8 mouse cellular contexts compared by ENCODE assay signal in genomic region chr17:4993840-4994503, GRCm38 (mm10). TPM values are rescaled to one million over a fixed set of nuclear protein-coding genes. Genes with fewer than 3 reads are reported as not detected.
DNase-seq lines count a peak whose midpoint lies in the region; ATAC-seq and TF ChIP-seq lines count a peak whose summit lies in the region.

Gene Arid1b (plus strand): TSS chr17:4994332.

- H3K4me2 ChIP-seq in CH12.LX (ENCODE audit: insufficient read depth, low read depth, poor library complexity, severe bottlenecking) = peak within 1 kb of the TSS; percentile 90
- H3K4me2 ChIP-seq in forebrain, embryonic 11.5 days (ENCODE audit: low read depth, low read length, severe bottlenecking) = peak within 1 kb of the TSS; percentile 67
- H3K4me2 ChIP-seq in heart, embryonic 15.5 days = peak within 1 kb of the TSS; percentile 76
- H3K4me2 ChIP-seq in liver, postnatal 0 days (ENCODE audit: low read depth, low read length) = peak within 1 kb of the TSS; percentile 78
- H3K4me2 ChIP-seq in neural tube, embryonic 13.5 days = peak within 1 kb of the TSS; percentile 69

- under 1% methylated on average over 57 of the region's 58 CpGs for WGBS in forebrain, embryonic 11.5 days
- under 1% methylated on average over 54 of the region's 58 CpGs for WGBS in heart, embryonic 15.5 days
- WGBS in liver, postnatal 0 days (ENCODE audit: insufficient replicate concordance) = under 1% methylated on average over 46 of the region's 58 CpGs
- under 1% methylated on average over 55 of the region's 58 CpGs for WGBS in neural tube, embryonic 13.5 days

- H3K27me3 ChIP-seq in CH12.LX (replicated peaks) = no peaks in the 10 kb centered on the region
- H3K27me3 ChIP-seq in forebrain, embryonic 11.5 days (ENCODE audit: control insufficient read depth, insufficient read depth, low read length) = peaks cover under 1% of the 10 kb centered on the region
- H3K27me3 ChIP-seq in heart, embryonic 15.5 days = no peaks in the 10 kb centered on the region
- no peaks in the 10 kb centered on the region for H3K27me3 ChIP-seq in liver, postnatal 0 days (ENCODE audit: insufficient read depth, low read length)
- no peaks in the 10 kb centered on the region for H3K27me3 ChIP-seq in neural tube, embryonic 13.5 days
- 0 out of 2 replicates have a peak, but pooled peaks cover 2% of the 10 kb centered on the region for H3K27me3 ChIP-seq in testis, adult 2 months (ENCODE audit: control insufficient read depth, insufficient read depth, low read length)

- TF ChIP-seq RAD21 in CH12.LX (IDR thresholded peaks at IDR 0.05; ENCODE audit: low read depth, low read length) = no peak

- H3K4me3 ChIP-seq in CH12.LX (replicated peaks in 1 of 3; ENCODE audit: low read depth in 2 of 3, low read length in 2 of 3, poor library complexity in 1 of 3) = peak within 1 kb of the TSS; percentile 62 to 100 (median 81)
- peak within 1 kb of the TSS; percentile 98 for H3K4me3 ChIP-seq in forebrain, embryonic 11.5 days (ENCODE audit: low read depth, low read length)
- peak within 1 kb of the TSS; percentile 97 for H3K4me3 ChIP-seq in heart, embryonic 15.5 days
- H3K4me3 ChIP-seq in liver, postnatal 0 days (ENCODE audit: low read depth, low read length) = peak within 1 kb of the TSS; percentile 98
- H3K4me3 ChIP-seq in neural tube, embryonic 13.5 days = peak within 1 kb of the TSS; percentile 98
- H3K4me3 ChIP-seq in testis, adult 2 months (ENCODE audit: control insufficient read depth, low read depth, low read length) = peak within 1 kb of the TSS; percentile 75

- no peak for TF ChIP-seq CTCF in CH12.LX (conservative IDR thresholded peaks at IDR 0.05 in 1 of 2, IDR thresholded peaks at IDR 0.05 in 1 of 2; ENCODE audit: low read depth in 2 of 2, low read length in 2 of 2)
- TF ChIP-seq CTCF in liver, postnatal 0 days (IDR thresholded peaks at IDR 0.05; ENCODE audit: low read depth) = no peak
- TF ChIP-seq CTCF in testis, adult 2 months (IDR thresholded peaks at IDR 0.05; ENCODE audit: control insufficient read depth, insufficient read depth, insufficient replicate concordance, low read depth, low read length) = no peak

- peak within 1 kb of the TSS; percentile 99 for H3K9ac ChIP-seq in CH12.LX (ENCODE audit: insufficient read depth, low read depth)
- peak within 1 kb of the TSS; percentile 100 for H3K9ac ChIP-seq in forebrain, embryonic 11.5 days (ENCODE audit: low read length)
- H3K9ac ChIP-seq in heart, embryonic 15.5 days = peak within 1 kb of the TSS; percentile 97
- H3K9ac ChIP-seq in liver, postnatal 0 days (replicated peaks) = peak within 1 kb of the TSS; percentile 98
- peak within 1 kb of the TSS; percentile 100 for H3K9ac ChIP-seq in neural tube, embryonic 13.5 days

- peak; percentile 75 for ATAC-seq in forebrain, embryonic 11.5 days (replicated peaks; ENCODE audit: low FRiP score)
- peak; percentile 77 for ATAC-seq in heart, embryonic 15.5 days (replicated peaks; ENCODE audit: insufficient number of reproducible peaks, insufficient read depth, low FRiP score, low read depth)
- peak; percentile 63 for ATAC-seq in liver, postnatal 0 days
- ATAC-seq in neural tube, embryonic 13.5 days (ENCODE audit: low read depth) = peak; percentile 78

- H3K4me1 ChIP-seq in CH12.LX (ENCODE audit: control insufficient read depth in 1 of 2, insufficient read depth in 2 of 2) = peaks cover 0 to 10% of the 10 kb centered on the region in 2 experiments; a peak in 2 of 4 replicates
- peaks cover 8% of the 10 kb centered on the region; the same call in 1 of the 2 replicates for H3K4me1 ChIP-seq in forebrain, embryonic 11.5 days (replicated peaks; ENCODE audit: control insufficient read depth, insufficient read depth, low read length)
- H3K4me1 ChIP-seq in heart, embryonic 15.5 days (replicated peaks) = peaks cover 13% of the 10 kb centered on the region
- H3K4me1 ChIP-seq in liver, postnatal 0 days (ENCODE audit: insufficient read depth) = peaks cover 5% of the 10 kb centered on the region
- H3K4me1 ChIP-seq in neural tube, embryonic 13.5 days (replicated peaks) = peaks cover 39% of the 10 kb centered on the region
- peaks cover 2% of the 10 kb centered on the region for H3K4me1 ChIP-seq in testis, adult 2 months (ENCODE audit: control insufficient read depth, insufficient read depth, low read length)

- peak within 1 kb of the TSS; percentile 97 for H3K27ac ChIP-seq in CH12.LX (ENCODE audit: insufficient read depth, low read depth)
- H3K27ac ChIP-seq in forebrain, embryonic 11.5 days (ENCODE audit: low read depth, low read length) = peak within 1 kb of the TSS; percentile 100
- peak within 1 kb of the TSS; percentile 98 for H3K27ac ChIP-seq in heart, embryonic 15.5 days
- H3K27ac ChIP-seq in liver, postnatal 0 days (ENCODE audit: low read depth) = peak within 1 kb of the TSS; percentile 98
- H3K27ac ChIP-seq in neural tube, embryonic 13.5 days (replicated peaks) = peak within 1 kb of the TSS; percentile 100
- H3K27ac ChIP-seq in testis, adult 2 months (ENCODE audit: control insufficient read depth, insufficient read depth, low read depth, low read length) = peak within 1 kb of the TSS; percentile 92

- peak; percentile 82 for DNase-seq in CH12.LX (ENCODE audit: extremely low read depth)
- peak; percentile 49 for DNase-seq in c-Kit-negative CD71-positive TER-119-positive erythroid progenitor cells, embryonic 14.5 days (ENCODE audit: low read depth, low spot score)
- peak; percentile 96 for DNase-seq in forebrain, embryonic 11.5 days (ENCODE audit: low spot score)
- DNase-seq in kidney, postnatal 14 days = peak; percentile 92
- DNase-seq in liver, postnatal 0 days = peak; percentile 88

- TF ChIP-seq POLR2A in CH12.LX (IDR thresholded peaks at IDR 0.05; ENCODE audit: low read depth, low read length) = peak; percentile 72
- TF ChIP-seq POLR2A in testis, adult 2 months (IDR thresholded peaks at IDR 0.05; ENCODE audit: control insufficient read depth, low read depth, low read length) = no peak; the same call in 1 of the 2 replicates

- peak; percentile 42; the same call in 1 of the 2 replicates for TF ChIP-seq EP300 in CH12.LX (IDR thresholded peaks at IDR 0.05; ENCODE audit: low read length)
- 0 out of 2 replicates have a peak, but pooled peaks have one; percentile 18 for TF ChIP-seq EP300 in liver, postnatal 0 days (IDR thresholded peaks at IDR 0.05; ENCODE audit: low read depth)

- H3K9me3 ChIP-seq in CH12.LX (replicated peaks; ENCODE audit: low read length) = no peaks in the 10 kb centered on the region
- H3K9me3 ChIP-seq in forebrain, embryonic 11.5 days (ENCODE audit: control insufficient read depth, low read length) = no peaks in the 10 kb centered on the region
- no peaks in the 10 kb centered on the region for H3K9me3 ChIP-seq in heart, embryonic 15.5 days (replicated peaks)
- H3K9me3 ChIP-seq in liver, postnatal 0 days (ENCODE audit: low read length) = no peaks in the 10 kb centered on the region
- H3K9me3 ChIP-seq in neural tube, embryonic 13.5 days = no peaks in the 10 kb centered on the region

- in situ Hi-C loops in CH12.LX (cut with MboI; ENCODE audit: low pct_ligation_motif_present, low pct_unique_long_range_greater_than_20kb, low sequenced_read_pairs) = no loop called here

- dilution Hi-C loops in CH12.LX (cut with MboI; ENCODE audit: extremely low pct_ligation_motif_present, extremely low pct_unique_long_range_greater_than_20kb, low sequenced_read_pairs) = no loop called here

- no peaks in the 10 kb centered on the region for H3K36me3 ChIP-seq in CH12.LX (replicated peaks in 1 of 2; ENCODE audit: control insufficient read depth in 1 of 2, insufficient read depth in 1 of 2, low read length in 1 of 2)
- no peaks in the 10 kb centered on the region for H3K36me3 ChIP-seq in forebrain, embryonic 11.5 days (ENCODE audit: control insufficient read depth, insufficient read depth, low read length)
- no peaks in the 10 kb centered on the region for H3K36me3 ChIP-seq in heart, embryonic 15.5 days
- H3K36me3 ChIP-seq in liver, postnatal 0 days (replicated peaks; ENCODE audit: insufficient read depth, low read length) = no peaks in the 10 kb centered on the region
- H3K36me3 ChIP-seq in neural tube, embryonic 13.5 days = no peaks in the 10 kb centered on the region
- no peaks in the 10 kb centered on the region for H3K36me3 ChIP-seq in testis, adult 2 months (ENCODE audit: control insufficient read depth, insufficient read depth, low read length)

- peaks cover 12% of the 10 kb centered on the region for H3K79me2 ChIP-seq in CH12.LX (replicated peaks; ENCODE audit: control insufficient read depth, extremely low read depth, insufficient read depth, poor library complexity, severe bottlenecking)

TF ChIP-seq in CH12.LX, 34 proteins besides CTCF, POLR2A, EP300 and RAD21 (continues in another document):
- TF ChIP-seq KAT2A (IDR thresholded peaks at IDR 0.05; ENCODE audit: insufficient replicate concordance, low read length) (no peak), NRF1 (IDR thresholded peaks at IDR 0.05; ENCODE audit: low read depth, low read length) (no peak; the same call in 1 of the 2 replicates), ZC3H11A (IDR thresholded peaks at IDR 0.05; ENCODE audit: low read depth, low read length) (no peak), CHD2 (IDR thresholded peaks at IDR 0.05; ENCODE audit: low read length) (peak; percentile 45; the same call in 1 of the 2 replicates), MAZ (IDR thresholded peaks at IDR 0.05; ENCODE audit: low read depth, low read length) (peak; percentile 95), ELF1 (IDR thresholded peaks at IDR 0.05; ENCODE audit: low read depth, low read length) (peak; percentile 82), IRF4 (IDR thresholded peaks at IDR 0.05; ENCODE audit: low read depth, low read length) (peak; percentile 41; the same call in 1 of the 2 replicates), HCFC1 (IDR thresholded peaks at IDR 0.05; ENCODE audit: low read depth, low read length) (peak; percentile 54), NELFE (IDR thresholded peaks at IDR 0.05; ENCODE audit: low read depth, low read length) (peak; percentile 52), UBTF (IDR thresholded peaks at IDR 0.05; ENCODE audit: low read depth, low read length) (peak; percentile 97), RCOR1 (conservative IDR thresholded peaks at IDR 0.05; ENCODE audit: low read depth, low read length) (0 out of 2 replicates have a peak, but pooled peaks have one; percentile 25), ETS1 (conservative IDR thresholded peaks at IDR 0.05; ENCODE audit: low read depth, low read length) (peak; percentile 31), ZMIZ1 (IDR thresholded peaks at IDR 0.05; ENCODE audit: low read depth, low read length) (peak; percentile 55)

RNA-seq across cellular contexts. Expression of gene Arid1b, which starts in this region (rescaled TPM):
- total RNA-seq in CH12.LX (2012; rRNA removed) (8.8 and 9.7 TPM in 2 replicates), CH12.LX (2014; rRNA removed) (6.1 and 6.7 TPM in 2 replicates)
- polyA plus RNA-seq in CH12.LX (2012; ENCODE audit: insufficient read length, low read depth) = 11.3 and 12.4 TPM in 2 replicates
- 15.5 and 16.3 TPM in 2 replicates for polyA plus RNA-seq in forebrain, embryonic 11.5 days (2014; fragmentation: Nextera tagmentation; extraction: Ambion mirVana)
- polyA plus RNA-seq in heart, embryonic 15.5 days (2015; fragmentation: Nextera tagmentation; extraction: Ambion mirVana) = 5.0 and 8.9 TPM in 2 replicates
- polyA plus RNA-seq in liver, postnatal 0 days (2015; fragmentation: Nextera tagmentation; extraction: Ambion mirVana) = 1.9 and 2.2 TPM in 2 replicates
- 14.1 and 14.4 TPM in 2 replicates for polyA plus RNA-seq in neural tube, embryonic 13.5 days (2015; fragmentation: Nextera tagmentation; extraction: Ambion mirVana)
- polyA plus RNA-seq in testis, adult 2 months (2012; rRNA removed) = 5.2 and 5.7 TPM in 2 replicates

Comparison
In these comparisons a context has a peak if more than half of its experiments do, and no peak if none do; other contexts are left out.
1. Peak in every context shown above with its lines: DNase-seq, ATAC-seq, H3K4me3 ChIP-seq and H3K27ac ChIP-seq.